Mouse (Mus musculus): ENCODE results near the gene Tesc. TPM values are rescaled to one million over a fixed set of nuclear protein-coding genes. Genes with fewer than 3 reads are reported as not detected.

The Tesc gene
- polyA plus RNA-seq, 1 experiment, result 9.8 TPM

- TF ChIP-seq CTCF (IDR thresholded peaks at IDR 0.05; ENCODE audit: extremely low read depth, insufficient read length, insufficient replicate concordance, low read depth, low read length) (no peak), POLR2A (IDR thresholded peaks at IDR 0.05; ENCODE audit: low read depth, low read length) (no peak)
- Histone ChIP-seq H3K4me1 (ENCODE audit: control insufficient read depth, insufficient read depth, insufficient read length, low read length) (peaks cover 6% of the 10 kb centered on the region), H3K27me3 (ENCODE audit: control insufficient read depth, insufficient read depth, low read length) (no peaks in the 10 kb centered on the region), H3K27ac (ENCODE audit: insufficient read depth, low read depth, low read length) (peak overlapping the region; percentile 32), H3K4me3 (ENCODE audit: low read depth, low read length) (no peak overlapping the region), H3K36me3 (ENCODE audit: control insufficient read depth, insufficient read depth, low read length) (peaks cover 9% of the 10 kb centered on the region; the same call in 1 of the 2 replicates)
- whole genome bisulfite sequencing, result 89% methylated on average over 9 of the region's 9 CpGs
Observed at GRCm38 (mm10) chr5:118081374-118081949, 53.9 kb downstream of the Tesc start.

DNA sequence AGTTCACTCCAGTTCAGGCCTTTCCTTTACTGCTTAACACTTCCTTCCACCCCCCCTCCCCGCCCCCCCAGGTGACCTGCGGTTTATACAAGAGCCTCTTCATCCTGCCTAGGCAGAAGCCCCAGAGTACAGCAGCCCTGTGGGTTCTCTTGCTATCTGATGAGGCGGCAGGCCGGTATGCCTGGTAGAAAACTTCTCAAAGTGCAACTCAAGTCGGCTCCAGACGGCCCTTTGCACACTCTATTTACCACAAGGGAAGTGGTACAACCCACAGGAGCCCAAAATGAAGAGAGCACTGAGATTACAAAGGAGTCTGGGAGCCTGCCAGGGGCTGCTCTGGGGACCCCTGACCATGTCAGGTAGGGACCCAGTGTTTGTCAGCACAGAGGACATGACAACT lies 54.5 kb downstream of the Tesc start:
- Histone ChIP-seq H3K36me3 (ENCODE audit: control insufficient read depth, insufficient read depth, low read length) (peaks cover 5% of the 10 kb centered on the region; the same call in 1 of the 2 replicates), H3K4me1 (ENCODE audit: control insufficient read depth, insufficient read depth, insufficient read length, low read length) (peaks cover 6% of the 10 kb centered on the region), H3K27me3 (ENCODE audit: control insufficient read depth, insufficient read depth, low read length) (no peaks in the 10 kb centered on the region), H3K27ac (ENCODE audit: insufficient read depth, low read depth, low read length) (peak overlapping the region; percentile 56; the same call in 1 of the 2 replicates), H3K4me3 (ENCODE audit: low read depth, low read length) (no peak overlapping the region)
- WGBS, result 72% methylated on average over 6 of the region's 6 CpGs
- TF ChIP-seq POLR2A (IDR thresholded peaks at IDR 0.05; ENCODE audit: low read depth, low read length) (no peak), CTCF (IDR thresholded peaks at IDR 0.05; ENCODE audit: extremely low read depth, insufficient read length, insufficient replicate concordance, low read depth, low read length) (no peak)

GRCm38 (mm10) chr5:118083060-118083638 lies 55.6 kb downstream of the Tesc start:
- peak overlapping the region; percentile 50; the same call in 1 of the 2 replicates for H3K27ac ChIP-seq (ENCODE audit: insufficient read depth, low read depth, low read length)
- 66% methylated on average over 12 of the region's 12 CpGs for WGBS
- peaks cover 6% of the 10 kb centered on the region for H3K4me1 ChIP-seq (ENCODE audit: control insufficient read depth, insufficient read depth, insufficient read length, low read length)

GRCm38 (mm10) chr5:118084171-118084727 lies 56.7 kb downstream of the Tesc start:
- Histone ChIP-seq H3K4me1 (ENCODE audit: control insufficient read depth, insufficient read depth, insufficient read length, low read length) (peaks cover 6% of the 10 kb centered on the region), H3K27ac (ENCODE audit: insufficient read depth, low read depth, low read length) (peak overlapping the region; percentile 11; the same call in 1 of the 2 replicates), H3K36me3 (ENCODE audit: control insufficient read depth, insufficient read depth, low read length) (no peaks in the 10 kb centered on the region; the same call in 1 of the 2 replicates), H3K4me3 (ENCODE audit: low read depth, low read length) (no peak overlapping the region), H3K27me3 (ENCODE audit: control insufficient read depth, insufficient read depth, low read length) (no peaks in the 10 kb centered on the region)
- no peak for TF ChIP-seq CTCF (IDR thresholded peaks at IDR 0.05; ENCODE audit: extremely low read depth, insufficient read length, insufficient replicate concordance, low read depth, low read length)
- TF ChIP-seq POLR2A (IDR thresholded peaks at IDR 0.05; ENCODE audit: low read depth, low read length), result no peak
- 66% methylated on average over 10 of the region's 10 CpGs for WGBS

More at GRCm38 (mm10) chr5:118083060-118083638, 55.6 kb downstream of the Tesc start:
- H3K4me3 ChIP-seq (ENCODE audit: low read depth, low read length), result no peak overlapping the region
- no peaks in the 10 kb centered on the region; the same call in 1 of the 2 replicates for H3K36me3 ChIP-seq (ENCODE audit: control insufficient read depth, insufficient read depth, low read length)
- no peaks in the 10 kb centered on the region for H3K27me3 ChIP-seq (ENCODE audit: control insufficient read depth, insufficient read depth, low read length)
- TF ChIP-seq POLR2A (IDR thresholded peaks at IDR 0.05; ENCODE audit: low read depth, low read length) (no peak), CTCF (IDR thresholded peaks at IDR 0.05; ENCODE audit: extremely low read depth, insufficient read length, insufficient replicate concordance, low read depth, low read length) (no peak)

DNA sequence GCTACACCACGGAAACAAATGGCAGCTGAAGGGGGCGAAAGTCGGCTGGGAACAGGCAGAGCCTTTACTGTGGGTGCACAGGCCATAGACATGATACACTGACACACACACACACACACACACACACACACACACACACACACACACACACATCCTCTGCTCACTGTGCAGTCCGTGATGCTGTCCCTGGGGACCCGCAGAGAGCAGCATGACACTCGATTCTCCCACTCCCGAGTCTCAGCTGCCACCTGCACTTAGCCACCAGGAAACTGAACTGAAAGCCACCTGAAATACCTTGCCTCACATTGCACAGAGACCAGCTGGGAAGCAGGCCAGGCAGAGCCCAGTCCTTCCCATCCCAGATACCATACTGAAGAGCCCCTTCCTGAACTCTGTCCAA lies 57.8 kb downstream of the Tesc start:
- no peak overlapping the region for H3K4me3 ChIP-seq (ENCODE audit: low read depth, low read length)
- no peak for TF ChIP-seq POLR2A (IDR thresholded peaks at IDR 0.05; ENCODE audit: low read depth, low read length)
- no peak for TF ChIP-seq CTCF (IDR thresholded peaks at IDR 0.05; ENCODE audit: extremely low read depth, insufficient read length, insufficient replicate concordance, low read depth, low read length)
- 76% methylated on average over 7 of the region's 7 CpGs for WGBS
- H3K36me3 ChIP-seq (ENCODE audit: control insufficient read depth, insufficient read depth, low read length), result peaks cover 4% of the 10 kb centered on the region
- H3K4me1 ChIP-seq (ENCODE audit: control insufficient read depth, insufficient read depth, insufficient read length, low read length), result peaks cover 6% of the 10 kb centered on the region; the same call in 1 of the 2 replicates
- 0 out of 2 replicates have a peak overlapping the region, but pooled peaks have one; percentile 16 for H3K27ac ChIP-seq (ENCODE audit: insufficient read depth, low read depth, low read length)
- no peaks in the 10 kb centered on the region for H3K27me3 ChIP-seq (ENCODE audit: control insufficient read depth, insufficient read depth, low read length)

GRCm38 (mm10) chr5:118086956-118087355 lies 59.4 kb downstream of the Tesc start:
- TF ChIP-seq CTCF (IDR thresholded peaks at IDR 0.05; ENCODE audit: extremely low read depth, insufficient read length, insufficient replicate concordance, low read depth, low read length) (no peak), POLR2A (IDR thresholded peaks at IDR 0.05; ENCODE audit: low read depth, low read length) (no peak)
- H3K36me3 ChIP-seq (ENCODE audit: control insufficient read depth, insufficient read depth, low read length), result peaks cover 15% of the 10 kb centered on the region
- peaks cover 6% of the 10 kb centered on the region; the same call in 1 of the 2 replicates for H3K4me1 ChIP-seq (ENCODE audit: control insufficient read depth, insufficient read depth, insufficient read length, low read length)
- no peaks in the 10 kb centered on the region for H3K27me3 ChIP-seq (ENCODE audit: control insufficient read depth, insufficient read depth, low read length)
- H3K4me3 ChIP-seq (ENCODE audit: low read depth, low read length), result no peak overlapping the region
- WGBS, result 81% methylated on average over 7 of the region's 7 CpGs
- no peak overlapping the region for H3K27ac ChIP-seq (ENCODE audit: insufficient read depth, low read depth, low read length)

DNA sequence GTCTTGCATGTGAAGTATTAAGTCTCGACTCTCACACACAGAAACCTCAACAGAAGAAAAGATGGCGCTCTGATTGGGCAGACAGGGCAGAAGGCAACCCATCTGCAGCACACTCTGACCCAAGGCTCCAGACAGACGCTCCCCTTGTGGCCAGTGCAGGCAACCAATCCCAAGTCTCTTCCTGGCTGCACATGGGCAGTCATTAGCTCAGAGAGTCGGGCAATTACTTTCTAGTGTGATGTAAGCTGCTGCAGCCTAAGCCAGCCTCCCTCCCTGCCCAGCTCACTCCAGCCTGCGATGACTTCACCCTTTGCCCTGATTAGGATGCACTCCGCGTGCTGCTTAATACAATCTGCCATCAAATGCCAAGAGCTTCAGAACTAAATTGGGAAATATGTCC lies 61.6 kb downstream of the Tesc start:
- Histone ChIP-seq H3K27me3 (ENCODE audit: control insufficient read depth, insufficient read depth, low read length) (no peaks in the 10 kb centered on the region), H3K4me1 (ENCODE audit: control insufficient read depth, insufficient read depth, insufficient read length, low read length) (peaks cover 6% of the 10 kb centered on the region; the same call in 1 of the 2 replicates), H3K27ac (ENCODE audit: insufficient read depth, low read depth, low read length) (no peak overlapping the region), H3K4me3 (ENCODE audit: low read depth, low read length) (no peak overlapping the region), H3K36me3 (ENCODE audit: control insufficient read depth, insufficient read depth, low read length) (peaks cover 21% of the 10 kb centered on the region)
- WGBS, result 62% methylated on average over 7 of the region's 7 CpGs
- no peak for TF ChIP-seq CTCF (IDR thresholded peaks at IDR 0.05; ENCODE audit: extremely low read depth, insufficient read length, insufficient replicate concordance, low read depth, low read length)
- no peak for TF ChIP-seq POLR2A (IDR thresholded peaks at IDR 0.05; ENCODE audit: low read depth, low read length)

Measured in small intestine, adult 2 months (tissue).